Mouse (Mus musculus) heart, embryonic 13.5 days (tissue): ENCODE data around the gene Tmem53. TPM values are rescaled to one million over a fixed set of nuclear protein-coding genes. Genes with fewer than 3 reads are reported as not detected.
A peak's percentile ranks its signal among the peaks of the same experiment; 100 is the strongest.

Experiments used
- ATAC-seq: fragments of 200-750 bp; cut with Nextera tagmentation; 2 replicates; pipeline ENCODE4 v1.8.0; 2017; ENCODE audit warnings: moderate TSS enrichment; ENCODE audit not compliant: insufficient number of reproducible peaks, low FRiP score, low TSS enrichment; ENCODE audit errors: extremely low read depth
- H3K27ac ChIP-seq: fragments of 300-500 bp; sonication (generic); replicated peaks from 2 replicates; pipeline ENCODE4 v1.5.1; 2015; ENCODE audit warnings: moderate library complexity, mild to moderate bottlenecking, inconsistent platforms
- H3K27me3 ChIP-seq: fragments of 300-500 bp; sonication (generic); replicated peaks from 2 replicates; pipeline ENCODE4 v1.6.1; 2015; ENCODE audit warnings: mild to moderate bottlenecking, inconsistent platforms
- H3K36me3 ChIP-seq: fragments of 300-500 bp; sonication (generic); 2 replicates; pipeline ENCODE4 v1.6.1; 2015; ENCODE audit warnings: mild to moderate bottlenecking, inconsistent platforms
- H3K4me1 ChIP-seq: fragments of 300-500 bp; sonication (generic); 2 replicates; pipeline ENCODE4 v1.6.1; 2015; ENCODE audit warnings: inconsistent platforms
- H3K4me2 ChIP-seq: fragments of 300-500 bp; sonication (generic); 2 replicates; pipeline ENCODE4 v1.6.1; 2015; ENCODE audit warnings: inconsistent platforms, mild to moderate bottlenecking, moderate library complexity
- H3K4me3 ChIP-seq: fragments of 300-500 bp; sonication (generic); 2 replicates; pipeline ENCODE4 v1.5.1; 2015; ENCODE audit warnings: moderate library complexity, mild to moderate bottlenecking, inconsistent platforms
- H3K9ac ChIP-seq: fragments of 300-500 bp; sonication (generic); 2 replicates; pipeline ENCODE4 v1.6.1; 2015; ENCODE audit warnings: inconsistent platforms, mild to moderate bottlenecking, moderate library complexity
- H3K9me3 ChIP-seq: fragments of 300-500 bp; sonication (generic); 2 replicates; pipeline ENCODE4 v1.6.1; 2016; ENCODE audit warnings: inconsistent platforms
- WGBS: fragments of 180-500 bp; shearing (Covaris S2); methylation state at CpG from one replicate; pipeline ENCODE4 v1.1.7; 2015; ENCODE audit warnings: mixed read lengths; 5-methylcytosine and 5-hydroxymethylcytosine counted together
- polyA plus RNA-seq: library from polyadenylated mRNA; unstranded; fragments of >200 nt; fragmentation: Nextera tagmentation; extraction: Ambion mirVana; gene quantifications from 2 replicates; pipeline ENCODE4 v1.2.1, GENCODE M21; 2015

Gene Tmem53
- polyA plus RNA-seq, 1 experiment from 2014 or later: 25.0 TPM

- peaks cover 88% of the 10 kb centered on the region for H3K27me3 ChIP-seq
Observed at GRCm38 (mm10) chr4:117305461-117305860, 53.7 kb downstream of the Tmem53 start.

GRCm38 (mm10) chr4:117307270-117307669, 55.5 kb downstream of the Tmem53 start:
- no peak overlapping the region for H3K9ac ChIP-seq
- no peaks in the 10 kb centered on the region for H3K9me3 ChIP-seq
- no peak overlapping the region for H3K4me2 ChIP-seq
- peaks cover 22% of the 10 kb centered on the region for H3K4me1 ChIP-seq
- H3K4me3 ChIP-seq: no peak overlapping the region
- WGBS: 52% methylated on average over 6 of the region's 6 CpGs
- H3K36me3 ChIP-seq: no peaks in the 10 kb centered on the region
- peaks cover 88% of the 10 kb centered on the region for H3K27me3 ChIP-seq
- ATAC-seq: no peak
- no peak overlapping the region for H3K27ac ChIP-seq

More at GRCm38 (mm10) chr4:117305461-117305860, 53.7 kb downstream of the Tmem53 start:
- H3K4me2 ChIP-seq: no peak overlapping the region
- H3K9me3 ChIP-seq: no peaks in the 10 kb centered on the region
- ATAC-seq: no peak
- 37% methylated on average over 6 of the region's 7 CpGs for WGBS
- H3K27ac ChIP-seq: no peak overlapping the region
- peaks cover 18% of the 10 kb centered on the region for H3K4me1 ChIP-seq
- no peaks in the 10 kb centered on the region for H3K36me3 ChIP-seq
- H3K9ac ChIP-seq: no peak overlapping the region
- no peak overlapping the region for H3K4me3 ChIP-seq

GRCm38 (mm10) chr4:117309427-117309826, 57.7 kb downstream of the Tmem53 start:
- no peaks in the 10 kb centered on the region for H3K36me3 ChIP-seq
- WGBS: 88% methylated on average over 1 of the region's 1 CpGs
- H3K4me2 ChIP-seq: no peak overlapping the region
- no peak for ATAC-seq
- H3K4me1 ChIP-seq: peaks cover 19% of the 10 kb centered on the region
- H3K9me3 ChIP-seq: no peaks in the 10 kb centered on the region
- H3K4me3 ChIP-seq: no peak overlapping the region
- H3K27ac ChIP-seq: no peak overlapping the region
- no peak overlapping the region for H3K9ac ChIP-seq
- H3K27me3 ChIP-seq: peaks cover 85% of the 10 kb centered on the region

GRCm38 (mm10) chr4:117311891-117312290, 60.1 kb downstream of the Tmem53 start:
- no peak overlapping the region for H3K9ac ChIP-seq
- no peak for ATAC-seq

GRCm38 (mm10) chr4:117312416-117313084, 60.8 kb downstream of the Tmem53 start:
- Histone ChIP-seq H3K4me2 (peak overlapping the region; percentile 63), H3K27me3 (peaks cover 86% of the 10 kb centered on the region), H3K9me3 (no peaks in the 10 kb centered on the region), H3K27ac (no peak overlapping the region), H3K4me1 (peaks cover 17% of the 10 kb centered on the region), H3K36me3 (no peaks in the 10 kb centered on the region), H3K4me3 (peak overlapping the region; percentile 28), H3K9ac (peak overlapping the region; percentile 47)
- WGBS: 2% methylated on average over 26 of the region's 26 CpGs
- no peak; the same call in 1 of the 2 replicates for ATAC-seq

More at GRCm38 (mm10) chr4:117311891-117312290, 60.1 kb downstream of the Tmem53 start:
- Histone ChIP-seq H3K36me3 (no peaks in the 10 kb centered on the region), H3K27me3 (peaks cover 86% of the 10 kb centered on the region), H3K27ac (no peak overlapping the region), H3K4me3 (no peak overlapping the region), H3K4me1 (peaks cover 13% of the 10 kb centered on the region), H3K9me3 (no peaks in the 10 kb centered on the region), H3K4me2 (peak overlapping the region; percentile 63)
- 53% methylated on average over 5 of the region's 5 CpGs for WGBS

- ATAC-seq: no peak
Observed at GRCm38 (mm10) chr4:117313085-117313424, 61.3 kb downstream of the Tmem53 start.

GRCm38 (mm10) chr4:117314849-117315500, 63.2 kb downstream of the Tmem53 start:
- no peak for ATAC-seq
- H3K9me3 ChIP-seq: no peaks in the 10 kb centered on the region
- WGBS: 72% methylated on average over 16 of the region's 16 CpGs
- peaks cover 95% of the 10 kb centered on the region for H3K27me3 ChIP-seq
- no peak overlapping the region for H3K4me2 ChIP-seq
- no peak overlapping the region for H3K9ac ChIP-seq
- peaks cover 19% of the 10 kb centered on the region for H3K4me1 ChIP-seq
- no peak overlapping the region for H3K4me3 ChIP-seq
- no peak overlapping the region for H3K27ac ChIP-seq
- H3K36me3 ChIP-seq: no peaks in the 10 kb centered on the region

More at GRCm38 (mm10) chr4:117313085-117313424, 61.3 kb downstream of the Tmem53 start:
- Histone ChIP-seq H3K27me3 (peaks cover 86% of the 10 kb centered on the region), H3K9ac (no peak overlapping the region), H3K36me3 (no peaks in the 10 kb centered on the region), H3K4me1 (peaks cover 19% of the 10 kb centered on the region), H3K4me2 (peak overlapping the region; percentile 63), H3K9me3 (no peaks in the 10 kb centered on the region), H3K27ac (no peak overlapping the region), H3K4me3 (peak overlapping the region; percentile 28)
- WGBS: 3% methylated on average over 4 of the region's 4 CpGs

- Histone ChIP-seq H3K9me3 (no peaks in the 10 kb centered on the region), H3K9ac (no peak overlapping the region), H3K4me3 (no peak overlapping the region), H3K27me3 (peaks cover 97% of the 10 kb centered on the region), H3K4me2 (no peak overlapping the region), H3K27ac (no peak overlapping the region), H3K4me1 (peaks cover 19% of the 10 kb centered on the region), H3K36me3 (no peaks in the 10 kb centered on the region)
- no peak for ATAC-seq
- 50% methylated on average over 6 of the region's 6 CpGs for WGBS
Observed at GRCm38 (mm10) chr4:117316800-117317199, 65.0 kb downstream of the Tmem53 start.

- Histone ChIP-seq H3K9me3 (no peaks in the 10 kb centered on the region), H3K4me2 (no peak overlapping the region), H3K9ac (no peak overlapping the region), H3K27ac (no peak overlapping the region), H3K4me1 (peaks cover 10% of the 10 kb centered on the region), H3K27me3 (peaks cover 100% of the 10 kb centered on the region), H3K36me3 (no peaks in the 10 kb centered on the region), H3K4me3 (no peak overlapping the region)
- no peak for ATAC-seq
- WGBS: 7% methylated on average over 18 of the region's 18 CpGs
Observed at GRCm38 (mm10) chr4:117317701-117318190, 66.0 kb downstream of the Tmem53 start.
